Mouse (Mus musculus) E14TG2a.4 (cell line): Measurements from ENCODE around the gene Jmjd1c.

Experiments used
- H3K27me3 ChIP-seq: 2 replicates; pipeline ENCODE4 v1.6.1; 2014; ENCODE audit warnings: low read length, control low read depth; ENCODE audit not compliant: insufficient read depth
- H3K36me3 ChIP-seq: 2 replicates; pipeline ENCODE4 v1.6.1; 2014; ENCODE audit warnings: low read length, control low read depth; ENCODE audit not compliant: insufficient read depth
- H3K4me1 ChIP-seq: replicated peaks from 2 replicates; pipeline ENCODE4 v1.6.1; 2014; ENCODE audit warnings: low read depth, low read length, control low read depth
- H3K4me3 ChIP-seq: replicated peaks from 2 replicates; pipeline ENCODE4 v1.5.1; 2014; ENCODE audit warnings: mild to moderate bottlenecking, low read length
- H3K9me3 ChIP-seq: 2 replicates; pipeline ENCODE4 v1.6.1; 2014; ENCODE audit warnings: low read length, control low read depth
- CTCF ChIP-seq: conservative IDR thresholded peaks from 2 replicates; pipeline ENCODE4 v1.5.1; 2014; ENCODE audit warnings: low read length
- NANOG ChIP-seq: IDR thresholded peaks from 2 replicates; pipeline ENCODE4 v1.6.1; 2014; ENCODE audit warnings: borderline replicate concordance, low read length, mixed read lengths
- POU5F1 ChIP-seq: IDR thresholded peaks from 2 replicates; pipeline ENCODE4 v1.6.1; 2014; ENCODE audit warnings: low read length, borderline replicate concordance

Jmjd1c gene

GRCm38 (mm10) chr10:67055867-67056856 is 39.8 kb upstream of the Jmjd1c start:
- peaks cover 6% of the 10 kb centered on the region; the same call in 1 of the 2 replicates for H3K36me3 ChIP-seq
- no peak overlapping the region for H3K4me3 ChIP-seq
- H3K4me1 ChIP-seq = peaks cover 47% of the 10 kb centered on the region
- TF ChIP-seq NANOG (no peak), POU5F1 (no peak), CTCF (no peak)
- 0 out of 2 replicates have a peak, but pooled peaks cover 8% of the 10 kb centered on the region for H3K27me3 ChIP-seq
- H3K9me3 ChIP-seq = no peaks in the 10 kb centered on the region

DNA sequence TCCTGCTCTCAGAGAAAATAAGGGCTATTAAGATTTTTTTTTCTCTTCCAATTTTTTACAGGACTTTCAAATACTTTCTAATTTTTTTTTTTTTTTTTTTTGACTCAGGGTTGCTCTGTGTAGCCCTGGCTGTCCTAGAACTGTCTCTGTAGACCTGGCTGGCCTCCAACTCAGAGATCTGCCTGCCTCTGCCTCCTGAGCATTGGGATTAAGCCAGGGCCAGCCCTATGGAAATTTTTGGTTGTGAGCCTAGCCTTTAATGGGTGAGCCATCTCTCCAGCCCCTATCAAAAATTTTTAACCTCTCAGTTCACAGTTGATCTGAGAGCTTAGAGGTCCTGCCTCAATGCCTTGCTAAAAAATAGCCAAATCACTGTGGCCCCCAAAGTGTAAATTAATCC is 38.7 kb upstream of the Jmjd1c start:
- H3K36me3 ChIP-seq = peaks cover 6% of the 10 kb centered on the region; the same call in 1 of the 2 replicates
- 0 out of 2 replicates have a peak, but pooled peaks cover 8% of the 10 kb centered on the region for H3K27me3 ChIP-seq

DNA sequence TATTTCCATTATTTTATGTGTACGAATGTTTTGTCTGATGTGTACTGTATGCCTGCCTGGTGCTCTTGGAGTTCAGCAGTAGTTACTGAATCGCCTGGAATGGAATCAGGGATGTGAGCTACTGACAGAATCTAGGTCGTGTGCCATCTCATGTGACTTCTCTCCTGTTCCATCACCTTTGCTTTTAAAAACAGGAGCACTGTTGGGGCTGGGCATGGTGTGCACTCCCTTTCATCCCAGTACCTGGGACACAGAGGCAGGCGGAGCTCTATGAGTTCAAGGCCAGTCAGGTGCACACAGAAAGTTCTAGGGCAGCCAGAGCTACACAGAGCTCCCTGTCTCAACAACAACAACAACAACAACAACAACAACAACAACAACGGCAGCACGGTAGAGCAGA is 38.2 kb upstream of the Jmjd1c start:
- Histone ChIP-seq H3K36me3 (peaks cover 6% of the 10 kb centered on the region; the same call in 1 of the 2 replicates), H3K9me3 (no peaks in the 10 kb centered on the region), H3K27me3 (0 out of 2 replicates have a peak, but pooled peaks cover 8% of the 10 kb centered on the region), H3K4me1 (peaks cover 47% of the 10 kb centered on the region), H3K4me3 (no peak overlapping the region)
- TF ChIP-seq NANOG (no peak), POU5F1 (no peak), CTCF (no peak)

More for the DNA sequence above, 38.7 kb upstream of the Jmjd1c start:
- no peak overlapping the region for H3K4me3 ChIP-seq
- no peak for TF ChIP-seq POU5F1
- TF ChIP-seq CTCF = no peak
- no peak for TF ChIP-seq NANOG
- H3K9me3 ChIP-seq = no peaks in the 10 kb centered on the region
- H3K4me1 ChIP-seq = peaks cover 47% of the 10 kb centered on the region

DNA sequence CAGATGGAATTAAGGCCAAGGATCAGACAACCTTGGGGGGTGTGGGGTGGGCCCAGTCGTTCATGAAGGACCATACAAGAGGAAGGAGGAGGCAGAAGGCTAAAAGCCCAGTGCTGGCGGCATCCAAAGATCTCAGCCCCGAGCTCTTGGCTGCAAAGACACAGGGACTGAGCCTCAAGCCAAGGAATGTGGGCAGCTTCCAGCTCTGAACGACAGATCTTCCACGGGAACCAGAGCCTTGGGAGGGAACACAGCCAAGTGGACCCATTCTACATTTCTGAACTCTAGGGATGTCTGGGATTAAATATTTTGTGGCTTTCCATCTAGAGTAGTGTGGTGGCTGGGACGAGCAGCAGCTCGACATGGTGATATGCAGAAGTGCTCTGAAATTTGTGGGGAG is 37.6 kb upstream of the Jmjd1c start:
- H3K4me1 ChIP-seq = peaks cover 47% of the 10 kb centered on the region
- 0 out of 2 replicates have a peak, but pooled peaks cover 8% of the 10 kb centered on the region for H3K27me3 ChIP-seq
- TF ChIP-seq NANOG = no peak
- no peak for TF ChIP-seq POU5F1
- TF ChIP-seq CTCF = no peak
- H3K9me3 ChIP-seq = no peaks in the 10 kb centered on the region
- H3K4me3 ChIP-seq = no peak overlapping the region
- H3K36me3 ChIP-seq = peaks cover 6% of the 10 kb centered on the region; the same call in 1 of the 2 replicates

DNA sequence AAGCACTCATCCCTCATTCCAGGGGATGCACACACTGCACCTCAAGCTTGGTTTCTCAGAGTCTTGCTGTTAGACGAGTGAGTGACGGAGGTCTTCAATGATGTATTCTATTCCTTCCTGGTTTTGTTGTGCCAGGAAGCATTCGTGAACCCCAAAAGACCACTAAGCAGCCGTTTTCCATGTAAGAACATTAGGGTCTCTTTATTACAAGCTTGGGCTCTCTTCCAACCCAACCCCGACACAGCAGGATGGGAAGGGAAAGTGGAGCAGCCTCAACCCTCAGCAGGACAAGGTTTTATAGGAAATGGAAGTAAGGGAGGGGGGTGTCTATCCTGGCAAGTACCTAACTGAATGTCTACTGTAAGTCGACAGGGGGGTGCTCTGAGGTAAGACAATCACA is 37.2 kb upstream of the Jmjd1c start:
- H3K9me3 ChIP-seq = no peaks in the 10 kb centered on the region
- peaks cover 6% of the 10 kb centered on the region; the same call in 1 of the 2 replicates for H3K36me3 ChIP-seq
- H3K4me3 ChIP-seq = no peak overlapping the region
- 0 out of 2 replicates have a peak, but pooled peaks cover 8% of the 10 kb centered on the region for H3K27me3 ChIP-seq
- TF ChIP-seq NANOG = no peak
- no peak for TF ChIP-seq POU5F1
- TF ChIP-seq CTCF = no peak
- peaks cover 45% of the 10 kb centered on the region for H3K4me1 ChIP-seq

- Histone ChIP-seq H3K27me3 (no peaks in the 10 kb centered on the region), H3K36me3 (peaks cover 6% of the 10 kb centered on the region; the same call in 1 of the 2 replicates), H3K4me1 (peaks cover 53% of the 10 kb centered on the region), H3K9me3 (no peaks in the 10 kb centered on the region), H3K4me3 (peak overlapping the region; percentile 46)
- TF ChIP-seq NANOG (no peak; the same call in 1 of the 2 replicates), CTCF (no peak), POU5F1 (no peak)
These were observed 34.5 kb upstream of the Jmjd1c start for GRCm38 (mm10) chr10:67061367-67061801.

DNA sequence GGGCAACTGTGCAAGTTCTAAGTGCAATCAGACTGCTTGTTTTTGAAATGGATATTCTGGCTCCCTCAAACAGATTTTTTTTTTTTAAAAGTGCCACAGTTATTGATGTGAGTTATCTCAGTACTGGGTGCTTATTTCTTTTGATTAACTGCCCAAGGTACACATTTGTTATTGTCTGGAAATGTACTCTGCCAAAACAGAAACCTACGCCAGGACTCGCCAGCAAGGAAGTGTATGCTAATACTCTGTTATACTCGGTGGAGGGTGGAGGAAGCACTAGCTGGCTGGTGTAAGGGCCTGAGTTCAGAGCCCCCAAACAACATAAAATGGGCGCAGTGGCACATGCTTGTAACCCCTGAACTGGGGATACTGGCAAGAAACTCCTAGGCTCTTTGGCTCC is 34.1 kb upstream of the Jmjd1c start:
- Histone ChIP-seq H3K36me3 (peaks cover 6% of the 10 kb centered on the region; the same call in 1 of the 2 replicates), H3K27me3 (no peaks in the 10 kb centered on the region), H3K4me1 (peaks cover 56% of the 10 kb centered on the region), H3K9me3 (no peaks in the 10 kb centered on the region), H3K4me3 (peak overlapping the region; percentile 46)
- TF ChIP-seq CTCF = no peak
- TF ChIP-seq NANOG = no peak
- no peak for TF ChIP-seq POU5F1

DNA sequence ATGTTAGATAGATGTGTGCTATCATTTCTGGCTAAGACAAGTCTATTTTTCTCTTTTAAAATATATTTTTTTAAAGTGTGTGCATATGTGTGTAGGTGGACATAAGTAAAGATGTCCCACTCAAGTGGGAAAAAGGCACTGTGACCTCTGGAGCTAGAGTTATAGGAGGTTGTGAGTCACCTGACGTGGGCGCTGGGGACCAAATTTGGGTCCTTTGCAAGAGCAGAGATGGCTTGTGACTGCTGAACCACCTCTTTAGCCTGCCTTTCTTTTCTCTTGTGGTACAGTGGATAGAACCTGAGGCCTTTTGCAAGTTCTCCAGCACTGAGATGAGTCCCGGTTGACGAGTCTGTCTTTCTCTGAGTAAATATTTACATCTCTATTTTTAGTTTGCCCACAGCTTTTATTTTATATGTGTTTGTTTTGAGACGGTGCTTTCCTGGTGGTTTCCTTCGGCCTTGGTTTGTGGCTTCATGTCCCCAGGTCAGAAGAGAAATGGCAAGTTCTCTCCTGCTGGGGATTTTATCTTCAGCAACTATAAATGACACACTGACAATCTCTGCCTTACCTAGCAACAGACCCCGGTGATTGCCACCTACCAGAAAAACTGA is 30.5 kb upstream of the Jmjd1c start:
- Histone ChIP-seq H3K36me3 (no peaks in the 10 kb centered on the region; the same call in 1 of the 2 replicates), H3K4me1 (peaks cover 69% of the 10 kb centered on the region), H3K4me3 (no peak overlapping the region), H3K9me3 (no peaks in the 10 kb centered on the region), H3K27me3 (no peaks in the 10 kb centered on the region)
- TF ChIP-seq POU5F1 = no peak
- no peak for TF ChIP-seq NANOG
- no peak for TF ChIP-seq CTCF

GRCm38 (mm10) chr10:67065927-67066326 is 30.0 kb upstream of the Jmjd1c start:
- no peak for TF ChIP-seq NANOG
- no peak for TF ChIP-seq CTCF
- Histone ChIP-seq H3K9me3 (no peaks in the 10 kb centered on the region), H3K4me1 (peaks cover 72% of the 10 kb centered on the region), H3K27me3 (no peaks in the 10 kb centered on the region), H3K4me3 (no peak overlapping the region), H3K36me3 (no peaks in the 10 kb centered on the region; the same call in 1 of the 2 replicates)
